Mouse (Mus musculus): ENCODE results near the gene Cacnb2.

The Cacnb2 gene

GRCm38 (mm10) chr2:14744761-14745160 is 141.9 kb downstream of the Cacnb2 start:
- in situ Hi-C loops (cut with MboI; ENCODE audit: unreplicated experiment in 2 of 2): no loop called here

- in situ Hi-C loops (cut with MboI; ENCODE audit: unreplicated experiment in 2 of 2): no loop called here
Measured at GRCm38 (mm10) chr2:14762846-14763245, 160.0 kb downstream of the Cacnb2 start.

- in situ Hi-C loops (cut with MboI; ENCODE audit: unreplicated experiment in 2 of 2): no loop called here
Measured at GRCm38 (mm10) chr2:14763931-14764330, 161.0 kb downstream of the Cacnb2 start.

GRCm38 (mm10) chr2:14769448-14769847 is 166.6 kb downstream of the Cacnb2 start:
- in situ Hi-C loops (cut with MboI; ENCODE audit: unreplicated experiment in 2 of 2): no loop called here

GRCm38 (mm10) chr2:14770635-14771034 is 167.7 kb downstream of the Cacnb2 start:
- in situ Hi-C loops (cut with MboI; ENCODE audit: unreplicated experiment in 2 of 2): no loop called here

- in situ Hi-C loops (cut with MboI; ENCODE audit: unreplicated experiment in 2 of 2): no loop called here
Measured at GRCm38 (mm10) chr2:14774375-14774774, 171.5 kb downstream of the Cacnb2 start.

GRCm38 (mm10) chr2:14774857-14775495 is 172.1 kb downstream of the Cacnb2 start:
- in situ Hi-C loops (cut with MboI; ENCODE audit: unreplicated experiment in 2 of 2): no loop called here

- in situ Hi-C loops (cut with MboI; ENCODE audit: unreplicated experiment in 2 of 2): no loop called here
Measured at GRCm38 (mm10) chr2:14787983-14788382, 185.1 kb downstream of the Cacnb2 start.

- in situ Hi-C loops (cut with MboI; ENCODE audit: unreplicated experiment in 2 of 2): no loop called here
Measured at GRCm38 (mm10) chr2:14801446-14802046, 198.7 kb downstream of the Cacnb2 start.

GRCm38 (mm10) chr2:14807650-14808347 is 204.9 kb downstream of the Cacnb2 start:
- in situ Hi-C loops (cut with MboI; ENCODE audit: unreplicated experiment in 2 of 2): no loop called here

- in situ Hi-C loops (cut with MboI; ENCODE audit: unreplicated experiment in 2 of 2): no loop called here
Measured at GRCm38 (mm10) chr2:14814977-14815376, 212.1 kb downstream of the Cacnb2 start.

- in situ Hi-C loops (cut with MboI; ENCODE audit: unreplicated experiment in 2 of 2): no loop called here
Measured at GRCm38 (mm10) chr2:14818651-14819050, 215.8 kb downstream of the Cacnb2 start.

GRCm38 (mm10) chr2:14820946-14821345 is 218.1 kb downstream of the Cacnb2 start:
- in situ Hi-C loops (cut with MboI; ENCODE audit: unreplicated experiment in 2 of 2): no loop called here

GRCm38 (mm10) chr2:14823105-14823504 is 220.2 kb downstream of the Cacnb2 start:
- in situ Hi-C loops (cut with MboI; ENCODE audit: unreplicated experiment in 2 of 2): no loop called here

GRCm38 (mm10) chr2:14823816-14824348 is 221.0 kb downstream of the Cacnb2 start:
- in situ Hi-C loops (cut with MboI; ENCODE audit: unreplicated experiment in 2 of 2): no loop called here

GRCm38 (mm10) chr2:14825146-14825545 is 222.3 kb downstream of the Cacnb2 start:
- in situ Hi-C loops (cut with MboI; ENCODE audit: unreplicated experiment in 2 of 2): no loop called here

- in situ Hi-C loops (cut with MboI; ENCODE audit: unreplicated experiment in 2 of 2): no loop called here
Measured at GRCm38 (mm10) chr2:14829451-14829850, 226.6 kb downstream of the Cacnb2 start.

- in situ Hi-C loops (cut with MboI; ENCODE audit: unreplicated experiment in 2 of 2): no loop called here
Measured at GRCm38 (mm10) chr2:14831308-14831707, 228.4 kb downstream of the Cacnb2 start.

GRCm38 (mm10) chr2:14834700-14835317 is 231.9 kb downstream of the Cacnb2 start:
- in situ Hi-C loops (cut with MboI; ENCODE audit: unreplicated experiment in 2 of 2): no loop called here

GRCm38 (mm10) chr2:14841272-14841671 is 238.4 kb downstream of the Cacnb2 start:
- in situ Hi-C loops (cut with MboI; ENCODE audit: unreplicated experiment in 2 of 2): no loop called here

- in situ Hi-C loops (cut with MboI; ENCODE audit: unreplicated experiment in 2 of 2): no loop called here
Measured at GRCm38 (mm10) chr2:14846727-14847126, 243.8 kb downstream of the Cacnb2 start.

Data from v-Abl transformed pro-B cells (cell line).